Mouse (Mus musculus): ENCODE results near the gene Atp6v1b1. TPM values are rescaled to one million over a fixed set of nuclear protein-coding genes. Genes with fewer than 3 reads are reported as not detected.

The Atp6v1b1 gene
- polyA plus RNA-seq, 1 experiment from 2014 or later, result not detected

DNA sequence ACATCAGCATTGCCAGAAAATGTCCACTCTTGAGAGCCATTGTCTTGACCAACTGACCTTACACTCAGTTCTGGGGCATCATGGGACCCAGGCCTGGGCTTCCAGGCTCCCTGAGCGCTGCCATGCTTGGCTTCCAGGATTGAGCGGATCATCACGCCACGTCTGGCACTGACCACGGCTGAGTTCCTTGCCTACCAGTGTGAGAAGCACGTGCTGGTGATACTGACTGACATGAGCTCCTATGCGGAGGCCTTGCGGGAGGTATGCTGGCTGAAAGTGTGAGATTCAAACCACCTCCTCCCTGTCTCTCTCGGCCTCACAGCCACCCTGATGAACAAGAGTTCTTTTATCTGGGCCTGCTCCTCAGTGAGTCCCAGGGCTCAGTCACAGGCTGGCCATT lies 13.3 kb downstream of the Atp6v1b1 start:
- Histone ChIP-seq H3K4me2 (ENCODE audit: low read length) (no peak overlapping the region), H3K36me3 (ENCODE audit: control insufficient read depth, insufficient read depth, low read length) (no peaks in the 10 kb centered on the region), H3K27me3 (replicated peaks; ENCODE audit: control insufficient read depth, insufficient read depth, low read length) (peaks cover 49% of the 10 kb centered on the region), H3K9ac (ENCODE audit: low read length) (no peak overlapping the region), H3K4me1 (replicated peaks; ENCODE audit: control insufficient read depth, insufficient read depth, low read length) (no peaks in the 10 kb centered on the region), H3K27ac (ENCODE audit: low read depth) (no peak overlapping the region), H3K9me3 (ENCODE audit: control insufficient read depth, low read length) (no peaks in the 10 kb centered on the region), H3K4me3 (ENCODE audit: low read depth, low read length) (no peak overlapping the region)
- DNase-seq (ENCODE audit: low spot score), result no peak
- WGBS, result 69% methylated on average over 9 of the region's 9 CpGs
- no peak for ATAC-seq (replicated peaks; ENCODE audit: low FRiP score, low TSS enrichment, low read depth)

- ATAC-seq (replicated peaks; ENCODE audit: low FRiP score, low TSS enrichment, low read depth) (0 out of 2 replicates have a peak, but pooled peaks have one; percentile 2), DNase-seq (ENCODE audit: low spot score) (no peak)
- Histone ChIP-seq H3K4me1 (replicated peaks; ENCODE audit: control insufficient read depth, insufficient read depth, low read length) (peaks cover 7% of the 10 kb centered on the region; the same call in 1 of the 2 replicates), H3K4me3 (ENCODE audit: low read depth, low read length) (peak within 1 kb of the TSS; percentile 25), H3K36me3 (ENCODE audit: control insufficient read depth, insufficient read depth, low read length) (no peaks in the 10 kb centered on the region), H3K9ac (ENCODE audit: low read length) (no peak within 1 kb of the TSS), H3K27me3 (replicated peaks; ENCODE audit: control insufficient read depth, insufficient read depth, low read length) (peaks cover 53% of the 10 kb centered on the region), H3K27ac (ENCODE audit: low read depth) (no peak within 1 kb of the TSS), H3K9me3 (ENCODE audit: control insufficient read depth, low read length) (no peaks in the 10 kb centered on the region), H3K4me2 (ENCODE audit: low read length) (peak within 1 kb of the TSS; percentile 56)
- WGBS, result 28% methylated on average over 6 of the region's 6 CpGs
Observed at GRCm38 (mm10) chr6:83762344-83762743, 19.6 kb downstream of the Atp6v1b1 start, which contains the start of gene Ankrd53. Ankrd53 (plus strand) TSS chr6:83762644.

DNA sequence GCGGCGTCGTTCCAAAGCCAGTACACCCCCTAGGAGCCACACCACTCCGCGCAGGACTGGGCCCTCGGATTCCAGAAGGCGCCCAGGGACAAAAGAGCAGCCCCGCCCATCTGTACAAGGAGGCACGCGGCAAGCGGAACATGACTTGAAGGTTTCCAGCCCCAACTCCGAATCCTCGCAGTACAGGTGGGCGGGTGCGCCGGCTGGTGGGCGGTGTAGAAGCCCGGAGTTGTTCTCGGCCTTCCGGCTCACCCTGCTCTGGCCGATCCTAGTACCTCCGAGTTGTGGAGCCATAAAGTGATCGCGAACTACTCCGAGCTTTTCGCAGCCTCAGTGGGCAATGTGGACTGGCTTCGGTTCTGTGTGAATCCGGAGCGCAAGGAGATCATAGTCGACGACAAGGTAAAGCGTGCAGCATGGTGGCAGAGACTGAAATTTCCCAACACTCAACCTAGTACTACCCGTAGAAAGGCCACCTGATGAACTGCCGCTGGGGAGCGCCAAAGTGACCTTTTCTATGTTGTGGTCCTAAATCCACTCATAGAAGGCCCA lies 20.2 kb downstream of the Atp6v1b1 start:
- Histone ChIP-seq H3K4me3 (ENCODE audit: low read depth, low read length) (peak overlapping the region; percentile 25), H3K36me3 (ENCODE audit: control insufficient read depth, insufficient read depth, low read length) (no peaks in the 10 kb centered on the region), H3K4me2 (ENCODE audit: low read length) (peak overlapping the region; percentile 56), H3K9me3 (ENCODE audit: control insufficient read depth, low read length) (no peaks in the 10 kb centered on the region), H3K9ac (ENCODE audit: low read length) (no peak overlapping the region), H3K27me3 (replicated peaks; ENCODE audit: control insufficient read depth, insufficient read depth, low read length) (peaks cover 47% of the 10 kb centered on the region), H3K27ac (ENCODE audit: low read depth) (no peak overlapping the region), H3K4me1 (replicated peaks; ENCODE audit: control insufficient read depth, insufficient read depth, low read length) (peaks cover 7% of the 10 kb centered on the region; the same call in 1 of the 2 replicates)
- ATAC-seq (replicated peaks; ENCODE audit: low FRiP score, low TSS enrichment, low read depth), result peak; percentile 76
- WGBS, result 1% methylated on average over 35 of the region's 35 CpGs
- peak; percentile 66 for DNase-seq (ENCODE audit: low spot score)

GRCm38 (mm10) chr6:83766982-83767381 lies 24.2 kb downstream of the Atp6v1b1 start:
- DNase-seq (ENCODE audit: low spot score), result no peak
- Histone ChIP-seq H3K27ac (ENCODE audit: low read depth) (no peak overlapping the region), H3K9me3 (ENCODE audit: control insufficient read depth, low read length) (no peaks in the 10 kb centered on the region), H3K4me1 (replicated peaks; ENCODE audit: control insufficient read depth, insufficient read depth, low read length) (peaks cover 7% of the 10 kb centered on the region; the same call in 1 of the 2 replicates), H3K4me3 (ENCODE audit: low read depth, low read length) (no peak overlapping the region), H3K9ac (ENCODE audit: low read length) (no peak overlapping the region), H3K36me3 (ENCODE audit: control insufficient read depth, insufficient read depth, low read length) (peaks cover 23% of the 10 kb centered on the region), H3K4me2 (ENCODE audit: low read length) (no peak overlapping the region), H3K27me3 (replicated peaks; ENCODE audit: control insufficient read depth, insufficient read depth, low read length) (peaks cover 14% of the 10 kb centered on the region)
- WGBS, result 84% methylated on average over 3 of the region's 3 CpGs
- no peak for ATAC-seq (replicated peaks; ENCODE audit: low FRiP score, low TSS enrichment, low read depth)

DNA sequence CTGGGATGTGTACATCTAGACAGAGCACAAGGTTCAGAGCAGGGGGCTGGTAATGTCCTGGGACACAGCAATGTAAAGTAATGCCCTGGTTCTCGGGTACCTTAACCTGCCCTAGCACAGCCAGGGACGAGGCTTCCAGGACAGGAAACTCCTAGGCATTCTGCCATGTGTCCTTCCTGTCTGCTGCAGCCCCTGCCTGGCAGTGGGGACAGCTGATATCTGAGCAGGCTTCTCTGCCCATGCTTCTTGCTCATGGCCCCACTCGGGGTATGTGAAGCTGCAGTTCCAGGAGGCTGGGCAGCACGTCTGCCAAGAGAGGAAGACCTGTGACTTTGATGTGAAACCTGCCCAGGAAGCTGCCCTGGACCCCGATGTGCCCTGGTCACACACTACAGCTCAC lies 25.7 kb downstream of the Atp6v1b1 start:
- Histone ChIP-seq H3K27me3 (replicated peaks; ENCODE audit: control insufficient read depth, insufficient read depth, low read length) (peaks cover 4% of the 10 kb centered on the region; the same call in 1 of the 2 replicates), H3K9me3 (ENCODE audit: control insufficient read depth, low read length) (no peaks in the 10 kb centered on the region), H3K9ac (ENCODE audit: low read length) (no peak overlapping the region), H3K4me3 (ENCODE audit: low read depth, low read length) (no peak overlapping the region), H3K4me1 (replicated peaks; ENCODE audit: control insufficient read depth, insufficient read depth, low read length) (no peaks in the 10 kb centered on the region), H3K36me3 (ENCODE audit: control insufficient read depth, insufficient read depth, low read length) (peaks cover 38% of the 10 kb centered on the region), H3K27ac (ENCODE audit: low read depth) (no peak overlapping the region), H3K4me2 (ENCODE audit: low read length) (no peak overlapping the region)
- ATAC-seq (replicated peaks; ENCODE audit: low FRiP score, low TSS enrichment, low read depth) (no peak), DNase-seq (ENCODE audit: low spot score) (no peak)
- WGBS, result 81% methylated on average over 5 of the region's 5 CpGs

DNA sequence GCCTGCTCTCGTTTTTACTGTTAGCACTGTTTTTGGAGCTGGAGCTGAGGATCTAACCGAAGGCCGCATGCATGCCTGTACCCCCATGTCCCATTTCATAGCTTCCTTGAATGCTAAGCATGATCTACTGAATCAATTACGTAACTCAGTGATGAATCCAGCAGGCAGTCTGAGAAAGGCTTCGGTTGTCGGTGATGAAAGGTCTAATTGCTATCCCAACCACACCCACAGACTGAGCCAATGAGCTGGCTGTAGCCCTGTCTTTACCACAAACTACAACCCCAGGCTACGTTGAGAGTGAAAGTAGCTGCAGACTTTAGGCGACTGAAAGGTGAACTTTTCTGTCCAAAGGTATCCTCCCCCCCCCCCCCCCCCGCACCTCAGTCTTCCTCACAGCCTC lies 31.3 kb downstream of the Atp6v1b1 start:
- peaks cover 38% of the 10 kb centered on the region for H3K36me3 ChIP-seq (ENCODE audit: control insufficient read depth, insufficient read depth, low read length)
- no peak for ATAC-seq (replicated peaks; ENCODE audit: low FRiP score, low TSS enrichment, low read depth)
- 0 out of 2 replicates have a peak overlapping the region, but pooled peaks have one; percentile 84 for H3K4me3 ChIP-seq (ENCODE audit: low read depth, low read length)
- no peaks in the 10 kb centered on the region for H3K27me3 ChIP-seq (replicated peaks; ENCODE audit: control insufficient read depth, insufficient read depth, low read length)
- H3K9me3 ChIP-seq (ENCODE audit: control insufficient read depth, low read length), result no peaks in the 10 kb centered on the region
- peak overlapping the region; percentile 78 for H3K4me2 ChIP-seq (ENCODE audit: low read length)
- H3K9ac ChIP-seq (ENCODE audit: low read length), result peak overlapping the region; percentile 89; the same call in 1 of the 2 replicates
- H3K27ac ChIP-seq (ENCODE audit: low read depth), result no peak overlapping the region
- WGBS, result 61% methylated on average over 8 of the region's 9 CpGs
- no peak for DNase-seq (ENCODE audit: low spot score)
- peaks cover 12% of the 10 kb centered on the region for H3K4me1 ChIP-seq (replicated peaks; ENCODE audit: control insufficient read depth, insufficient read depth, low read length)

DNA sequence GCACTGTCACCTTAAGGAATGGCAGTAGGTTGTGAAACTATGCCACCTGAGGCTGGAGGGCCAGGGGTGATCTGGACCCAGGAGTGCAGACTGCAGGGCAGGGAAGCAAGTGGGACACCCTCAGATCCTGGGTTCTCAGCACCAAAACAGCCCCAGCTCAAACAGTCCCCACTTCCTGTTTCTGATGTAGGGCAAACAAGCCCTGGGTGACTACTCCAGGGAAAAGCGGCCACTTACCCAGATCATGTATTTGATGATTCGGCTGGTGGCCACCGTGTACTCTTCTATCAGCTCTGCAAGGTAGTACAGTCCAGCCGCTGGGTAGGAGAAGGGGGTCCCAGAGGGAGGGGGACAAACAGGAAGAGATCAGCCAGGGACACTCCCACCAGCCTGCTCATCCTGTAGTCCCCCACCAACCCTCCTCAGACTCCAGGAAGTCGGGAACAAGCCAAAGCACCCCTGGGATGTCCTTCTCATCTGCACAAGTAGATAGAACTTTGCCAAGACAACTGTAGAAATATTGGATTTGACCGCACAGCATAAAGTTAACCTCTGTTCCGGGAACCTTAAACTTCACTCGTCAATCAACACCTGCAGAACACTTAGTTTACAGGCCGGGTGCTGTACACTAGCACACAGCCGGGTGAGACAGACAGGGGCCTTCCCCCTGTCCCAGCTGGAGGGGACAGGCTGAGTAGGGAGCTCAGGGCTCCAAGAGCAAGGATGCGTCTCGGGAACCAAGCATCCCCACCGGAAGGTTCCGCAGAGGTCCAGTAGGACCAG lies 32.2 kb downstream of the Atp6v1b1 start:
- WGBS, result 2% methylated on average over 14 of the region's 14 CpGs

GRCm38 (mm10) chr6:83775638-83776293 lies 33.0 kb downstream of the Atp6v1b1 start, which contains the start of gene Tex261:
Tex261 (minus strand) TSS chr6:83775813.
- no peaks in the 10 kb centered on the region for H3K9me3 ChIP-seq (ENCODE audit: control insufficient read depth, low read length)
- peak within 1 kb of the TSS; percentile 78 for H3K4me2 ChIP-seq (ENCODE audit: low read length)
- H3K36me3 ChIP-seq (ENCODE audit: control insufficient read depth, insufficient read depth, low read length), result peaks cover 27% of the 10 kb centered on the region
- H3K4me3 ChIP-seq (ENCODE audit: low read depth, low read length), result peak within 1 kb of the TSS; percentile 84
- ATAC-seq (replicated peaks; ENCODE audit: low FRiP score, low TSS enrichment, low read depth), result peak; percentile 96
- H3K27me3 ChIP-seq (replicated peaks; ENCODE audit: control insufficient read depth, insufficient read depth, low read length), result no peaks in the 10 kb centered on the region
- DNase-seq (ENCODE audit: low spot score), result peak; percentile 93
- H3K4me1 ChIP-seq (replicated peaks; ENCODE audit: control insufficient read depth, insufficient read depth, low read length), result peaks cover 12% of the 10 kb centered on the region
- H3K27ac ChIP-seq (ENCODE audit: low read depth), result peak within 1 kb of the TSS; percentile 79
- H3K9ac ChIP-seq (ENCODE audit: low read length), result peak within 1 kb of the TSS; percentile 89
- WGBS, result under 1% methylated on average over 45 of the region's 45 CpGs

More for the DNA sequence above, 32.2 kb downstream of the Atp6v1b1 start:
- Histone ChIP-seq H3K9me3 (ENCODE audit: control insufficient read depth, low read length) (no peaks in the 10 kb centered on the region), H3K4me1 (replicated peaks; ENCODE audit: control insufficient read depth, insufficient read depth, low read length) (peaks cover 12% of the 10 kb centered on the region), H3K4me3 (ENCODE audit: low read depth, low read length) (peak overlapping the region; percentile 84), H3K27ac (ENCODE audit: low read depth) (peak overlapping the region; percentile 79), H3K36me3 (ENCODE audit: control insufficient read depth, insufficient read depth, low read length) (peaks cover 32% of the 10 kb centered on the region), H3K27me3 (replicated peaks; ENCODE audit: control insufficient read depth, insufficient read depth, low read length) (no peaks in the 10 kb centered on the region), H3K4me2 (ENCODE audit: low read length) (peak overlapping the region; percentile 78), H3K9ac (ENCODE audit: low read length) (peak overlapping the region; percentile 89)
- DNase-seq (ENCODE audit: low spot score), result peak; percentile 76
- peak; percentile 47 for ATAC-seq (replicated peaks; ENCODE audit: low FRiP score, low TSS enrichment, low read depth)
